Mouse (Mus musculus) liver, embryonic 16.5 days (tissue): ENCODE data around the gene Lfng. TPM values are rescaled to one million over a fixed set of nuclear protein-coding genes. Genes with fewer than 3 reads are reported as not detected.

Source experiments
- ATAC-seq: fragments of 200-750 bp; cut with Nextera tagmentation; 2 replicates; pipeline ENCODE4 v1.8.0; 2017; ENCODE audit warnings: low read depth, mild to moderate bottlenecking, moderate number of reproducible peaks, moderate library complexity
- H3K27ac ChIP-seq: fragments of 300-500 bp; sonication (generic); 2 replicates; pipeline ENCODE4 v1.5.1; 2014; ENCODE audit warnings: mild to moderate bottlenecking, low read length
- H3K27me3 ChIP-seq: fragments of 300-500 bp; sonication (generic); 2 replicates; pipeline ENCODE4 v1.6.1; 2014; ENCODE audit warnings: low read depth, low read length, mixed read lengths; ENCODE audit not compliant: control insufficient read depth, insufficient read depth
- H3K36me3 ChIP-seq: fragments of 300-500 bp; sonication (generic); 2 replicates; pipeline ENCODE4 v1.6.1; 2014; ENCODE audit warnings: mild to moderate bottlenecking; ENCODE audit not compliant: control insufficient read depth, insufficient read depth
- H3K4me1 ChIP-seq: fragments of 300-500 bp; sonication (generic); 2 replicates; pipeline ENCODE4 v1.6.1; 2014; ENCODE audit warnings: low read depth, low read length, mixed read lengths; ENCODE audit not compliant: control insufficient read depth
- H3K4me2 ChIP-seq: fragments of 300-500 bp; sonication (generic); 2 replicates; pipeline ENCODE4 v1.6.1; 2014; ENCODE audit warnings: low read depth, low read length, mixed read lengths
- H3K4me3 ChIP-seq: fragments of 300-500 bp; sonication (generic); 2 replicates; pipeline ENCODE4 v1.5.1; 2014; ENCODE audit warnings: low read depth, mild to moderate bottlenecking, low read length
- H3K9ac ChIP-seq: fragments of 300-500 bp; sonication (generic); 2 replicates; pipeline ENCODE4 v1.6.1; 2014; ENCODE audit warnings: low read depth, low read length
- H3K9me3 ChIP-seq: fragments of 300-500 bp; sonication (generic); replicated peaks from 2 replicates; pipeline ENCODE4 v1.6.1; 2016; ENCODE audit warnings: low read length; ENCODE audit not compliant: control insufficient read depth
- WGBS: fragments of 180-500 bp; shearing (Covaris S2); extraction: QIAGEN DNeasy Blood & Tissue Kit; methylation state at CpG from one replicate; pipeline ENCODE4 v1.1.7; 2014; ENCODE audit not compliant: insufficient replicate concordance; 5-methylcytosine and 5-hydroxymethylcytosine counted together
- polyA plus RNA-seq: library from polyadenylated mRNA; unstranded; fragments of >200 nt; fragmentation: Nextera tagmentation; extraction: Ambion mirVana; gene quantifications from 2 replicates; pipeline ENCODE4 v1.2.1, GENCODE M21; 2015

Gene Lfng
- polyA plus RNA-seq, 1 experiment from 2014 or later: 8.3 TPM

- WGBS: 36% methylated on average over 9 of the region's 9 CpGs
- H3K4me1 ChIP-seq: peaks cover 50% of the 10 kb centered on the region
These were observed 9.6 kb downstream of the Lfng start for GRCm38 (mm10) chr5:140616691-140617090.

DNA sequence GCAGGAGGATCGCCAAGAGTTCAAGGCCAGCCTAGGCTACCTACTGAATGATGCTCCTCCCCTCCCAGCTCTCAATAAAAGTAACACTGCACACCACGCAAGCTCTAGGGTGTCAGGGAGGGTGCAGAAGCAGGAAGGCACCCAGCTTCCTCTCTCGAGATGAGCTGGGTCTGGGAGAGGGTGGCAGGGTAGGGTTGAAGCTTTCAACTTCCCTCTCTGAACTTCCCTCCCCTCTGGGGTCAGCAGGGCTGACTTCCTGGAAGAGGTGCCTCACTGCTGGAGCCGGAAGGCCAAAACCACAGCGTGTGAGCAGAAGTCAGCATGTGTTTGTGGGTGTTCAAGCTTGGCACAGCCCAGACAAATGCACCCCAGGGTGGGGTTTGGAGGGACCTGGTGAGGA, 10.6 kb downstream of the Lfng start:
- Histone ChIP-seq H3K9me3 (no peaks in the 10 kb centered on the region), H3K27ac (peak overlapping the region; percentile 69), H3K4me1 (peaks cover 40% of the 10 kb centered on the region), H3K9ac (no peak overlapping the region), H3K36me3 (peaks cover 14% of the 10 kb centered on the region), H3K4me3 (no peak overlapping the region), H3K4me2 (no peak overlapping the region), H3K27me3 (no peaks in the 10 kb centered on the region)
- peak; percentile 30 for ATAC-seq
- WGBS: 35% methylated on average over 5 of the region's 5 CpGs

More at GRCm38 (mm10) chr5:140616691-140617090, 9.6 kb downstream of the Lfng start:
- Histone ChIP-seq H3K9ac (no peak overlapping the region), H3K4me3 (no peak overlapping the region), H3K36me3 (peaks cover 19% of the 10 kb centered on the region), H3K9me3 (no peaks in the 10 kb centered on the region), H3K27ac (peak overlapping the region; percentile 69), H3K27me3 (no peaks in the 10 kb centered on the region), H3K4me2 (no peak overlapping the region)
- no peak for ATAC-seq

DNA sequence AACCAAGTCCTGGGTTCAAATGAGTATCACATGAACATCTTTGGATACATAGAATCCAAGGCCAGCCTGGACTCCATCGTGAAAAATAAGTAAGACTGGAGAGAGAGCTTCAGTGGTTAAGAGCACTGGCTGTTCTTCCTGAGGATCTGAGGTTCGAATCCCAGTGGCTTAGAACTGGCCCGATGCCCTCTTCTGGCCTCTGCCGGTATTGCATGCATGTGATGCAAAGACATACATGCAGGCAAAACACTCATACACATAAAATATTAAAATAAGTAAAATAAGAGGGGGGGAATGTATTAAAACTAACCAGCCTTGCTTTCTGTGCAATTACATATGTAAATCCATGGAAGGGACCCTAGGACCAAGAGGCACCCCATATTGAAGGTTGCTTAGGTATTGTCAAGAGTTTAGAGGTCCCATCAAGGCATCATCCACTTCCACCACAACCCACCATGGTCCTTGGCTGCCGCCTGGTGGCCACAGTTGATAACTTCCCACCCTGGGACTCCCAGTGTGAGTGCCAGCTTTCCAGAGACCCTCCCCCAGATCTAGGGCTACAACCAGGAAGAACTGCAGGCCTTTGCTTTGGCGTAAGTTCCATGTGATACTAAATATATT, 12.1 kb downstream of the Lfng start:
- 10% methylated on average over 6 of the region's 6 CpGs for WGBS
- Histone ChIP-seq H3K36me3 (no peaks in the 10 kb centered on the region), H3K27me3 (no peaks in the 10 kb centered on the region), H3K4me2 (no peak overlapping the region), H3K4me3 (no peak overlapping the region), H3K9me3 (no peaks in the 10 kb centered on the region), H3K27ac (no peak overlapping the region), H3K4me1 (peaks cover 34% of the 10 kb centered on the region), H3K9ac (no peak overlapping the region)
- ATAC-seq: no peak

DNA sequence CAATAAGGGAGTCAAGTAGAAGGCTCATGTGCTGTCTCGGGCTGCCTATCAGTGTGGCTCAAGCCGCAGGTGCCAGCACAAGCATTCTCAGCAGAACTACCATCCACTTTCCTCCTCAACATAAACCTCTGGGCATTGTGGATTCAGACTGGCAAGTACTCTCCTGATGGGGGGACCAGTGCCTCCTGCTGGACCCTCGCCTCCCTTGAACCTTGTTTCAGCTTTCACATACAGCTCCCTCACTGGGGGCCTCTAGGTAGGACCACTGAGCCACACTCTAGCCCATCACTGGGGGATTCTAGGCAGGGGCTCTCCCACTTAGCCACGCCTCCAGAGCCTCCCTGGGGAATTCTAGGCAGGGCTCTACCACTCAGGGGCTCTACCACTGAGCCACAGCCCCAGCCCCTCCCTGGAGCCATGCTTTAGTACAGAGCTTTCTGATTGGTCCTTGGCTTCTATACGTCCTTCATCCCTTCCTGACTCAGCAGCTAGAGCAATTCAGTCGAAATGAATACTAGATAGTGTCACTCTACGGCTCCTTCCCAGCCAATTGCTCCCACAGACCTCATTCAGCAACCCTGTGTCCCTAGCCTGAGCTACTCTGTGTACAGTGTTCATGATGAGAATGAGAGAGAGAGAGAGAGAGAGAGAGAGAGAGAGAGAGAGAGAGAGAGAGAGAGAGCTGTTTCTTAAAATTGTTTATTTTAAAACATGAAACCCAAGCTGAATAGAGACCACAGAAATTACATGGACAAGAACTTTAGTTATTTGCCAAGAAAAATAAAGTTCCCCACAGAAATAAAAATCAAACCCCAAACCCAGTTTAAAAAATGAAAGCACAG, 13.0 kb downstream of the Lfng start:
- ATAC-seq: no peak
- peaks cover 28% of the 10 kb centered on the region for H3K4me1 ChIP-seq
- H3K4me3 ChIP-seq: no peak overlapping the region
- H3K4me2 ChIP-seq: no peak overlapping the region
- H3K9me3 ChIP-seq: no peaks in the 10 kb centered on the region
- no peak overlapping the region for H3K9ac ChIP-seq
- WGBS: 47% methylated on average over 7 of the region's 7 CpGs
- H3K36me3 ChIP-seq: no peaks in the 10 kb centered on the region
- no peaks in the 10 kb centered on the region for H3K27me3 ChIP-seq
- no peak overlapping the region for H3K27ac ChIP-seq

DNA sequence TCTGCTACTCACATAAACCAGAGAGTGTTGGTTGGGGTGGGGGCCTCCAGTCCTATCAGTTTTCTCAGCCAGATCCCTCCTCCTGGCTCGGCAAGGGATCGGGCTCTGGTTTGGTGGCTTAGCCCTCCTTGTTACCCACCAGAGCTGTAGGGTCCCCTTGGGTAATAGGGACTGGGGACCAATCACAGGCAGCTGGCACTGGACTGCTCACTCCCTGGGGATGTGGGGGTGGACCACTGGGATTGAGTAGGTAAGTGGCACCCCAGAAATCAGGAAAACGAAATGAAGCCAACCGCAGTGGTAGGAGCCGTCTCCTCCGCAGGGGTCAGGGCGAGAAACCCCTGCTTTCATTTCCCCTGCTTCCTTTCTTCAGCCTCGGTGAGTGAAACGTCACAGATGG, 14.0 kb downstream of the Lfng start:
- H3K27me3 ChIP-seq: no peaks in the 10 kb centered on the region
- no peak overlapping the region for H3K27ac ChIP-seq
- H3K4me3 ChIP-seq: no peak overlapping the region
- 69% methylated on average over 9 of the region's 9 CpGs for WGBS
- H3K9ac ChIP-seq: no peak overlapping the region
- H3K9me3 ChIP-seq: no peaks in the 10 kb centered on the region
- H3K4me1 ChIP-seq: peaks cover 20% of the 10 kb centered on the region
- H3K4me2 ChIP-seq: no peak overlapping the region
- no peak for ATAC-seq
- peaks cover under 1% of the 10 kb centered on the region; the same call in 1 of the 2 replicates for H3K36me3 ChIP-seq

DNA sequence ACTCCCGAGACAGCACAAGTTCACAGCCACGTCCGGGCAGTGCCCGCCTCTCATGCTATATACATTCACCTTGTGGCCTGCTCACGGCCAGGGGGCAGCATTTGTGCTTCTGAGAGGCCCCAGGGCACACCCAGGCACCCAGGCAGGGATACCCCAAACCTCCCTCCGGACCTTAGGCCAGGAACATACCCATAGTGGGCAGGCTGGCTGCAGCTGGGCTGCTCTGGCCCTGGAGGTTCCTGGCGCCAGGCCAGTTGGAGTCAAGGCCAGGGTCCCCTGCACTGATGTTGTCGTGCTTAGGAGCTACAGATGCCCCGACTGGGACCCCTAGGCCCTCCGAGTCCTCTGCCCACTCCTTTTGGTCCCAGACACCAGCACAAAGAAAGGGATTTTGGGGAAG, 14.4 kb downstream of the Lfng start:
- ATAC-seq: no peak
- WGBS: 61% methylated on average over 10 of the region's 10 CpGs

DNA sequence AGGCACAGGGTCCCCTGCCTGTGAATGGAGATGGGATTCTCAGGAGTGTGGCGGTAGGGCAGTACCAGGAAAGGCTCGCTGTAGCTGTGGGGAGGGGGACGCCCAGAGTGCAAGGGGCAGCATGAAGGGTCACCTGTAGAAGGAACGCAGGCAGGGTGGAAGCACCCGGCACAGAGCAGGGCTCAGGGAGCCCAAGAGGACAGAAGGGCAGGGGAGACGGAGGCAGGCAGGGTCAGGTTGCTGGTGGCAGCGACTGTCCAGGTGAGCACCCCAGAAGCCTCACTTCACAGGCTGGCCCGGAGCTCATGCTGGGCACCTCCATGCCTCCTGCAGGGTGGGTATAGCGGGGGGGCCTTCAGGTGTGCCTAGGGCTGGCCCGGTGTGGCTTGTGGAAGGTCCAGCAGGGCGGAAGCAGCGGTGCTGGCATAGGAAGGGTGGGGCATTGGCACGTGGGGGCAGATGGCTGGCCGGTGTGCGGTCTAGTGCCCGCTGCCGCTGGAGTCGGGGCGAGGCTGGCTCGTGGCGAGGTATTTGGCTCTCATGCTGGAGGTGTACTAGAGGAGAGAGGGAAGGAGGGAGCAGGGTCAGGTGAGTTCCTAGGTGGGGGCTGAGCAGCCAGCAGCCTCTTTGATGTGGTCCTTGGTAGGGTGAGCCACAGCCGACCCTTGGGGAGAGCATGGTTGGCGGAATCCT, 16.0 kb downstream of the Lfng start:
- Histone ChIP-seq H3K4me1 (peaks cover 3% of the 10 kb centered on the region), H3K4me2 (no peak overlapping the region), H3K9me3 (no peaks in the 10 kb centered on the region), H3K36me3 (peaks cover 16% of the 10 kb centered on the region), H3K27me3 (no peaks in the 10 kb centered on the region), H3K27ac (no peak overlapping the region), H3K4me3 (no peak overlapping the region), H3K9ac (no peak overlapping the region)
- ATAC-seq: no peak
- WGBS: 82% methylated on average over 23 of the region's 23 CpGs

More for the DNA sequence above, 14.4 kb downstream of the Lfng start:
- no peak overlapping the region for H3K4me2 ChIP-seq
- H3K27me3 ChIP-seq: no peaks in the 10 kb centered on the region
- H3K4me1 ChIP-seq: peaks cover 16% of the 10 kb centered on the region
- H3K4me3 ChIP-seq: no peak overlapping the region
- peaks cover 5% of the 10 kb centered on the region; the same call in 1 of the 2 replicates for H3K36me3 ChIP-seq
- no peak overlapping the region for H3K9ac ChIP-seq
- H3K9me3 ChIP-seq: no peaks in the 10 kb centered on the region
- no peak overlapping the region for H3K27ac ChIP-seq

- H3K9me3 ChIP-seq: no peaks in the 10 kb centered on the region
- H3K9ac ChIP-seq: no peak overlapping the region
- no peak for ATAC-seq
- WGBS: 45% methylated on average over 4 of the region's 4 CpGs
- peaks cover 3% of the 10 kb centered on the region for H3K4me1 ChIP-seq
- no peak overlapping the region for H3K27ac ChIP-seq
- no peak overlapping the region for H3K4me2 ChIP-seq
- H3K27me3 ChIP-seq: no peaks in the 10 kb centered on the region
- no peak overlapping the region for H3K4me3 ChIP-seq
- H3K36me3 ChIP-seq: peaks cover 18% of the 10 kb centered on the region
These were observed 16.7 kb downstream of the Lfng start for GRCm38 (mm10) chr5:140623791-140624190.
